Mouse (Mus musculus) ZHBTc4 (cell line): ENCODE results near the gene Rab25.

ENCODE experiments used
- DNase-seq: peaks from one replicate; pipeline ENCODE4 v3.0.0-alpha.2; 2011; ENCODE audit warnings: low read depth, low spot score

The Rab25 gene

DNA sequence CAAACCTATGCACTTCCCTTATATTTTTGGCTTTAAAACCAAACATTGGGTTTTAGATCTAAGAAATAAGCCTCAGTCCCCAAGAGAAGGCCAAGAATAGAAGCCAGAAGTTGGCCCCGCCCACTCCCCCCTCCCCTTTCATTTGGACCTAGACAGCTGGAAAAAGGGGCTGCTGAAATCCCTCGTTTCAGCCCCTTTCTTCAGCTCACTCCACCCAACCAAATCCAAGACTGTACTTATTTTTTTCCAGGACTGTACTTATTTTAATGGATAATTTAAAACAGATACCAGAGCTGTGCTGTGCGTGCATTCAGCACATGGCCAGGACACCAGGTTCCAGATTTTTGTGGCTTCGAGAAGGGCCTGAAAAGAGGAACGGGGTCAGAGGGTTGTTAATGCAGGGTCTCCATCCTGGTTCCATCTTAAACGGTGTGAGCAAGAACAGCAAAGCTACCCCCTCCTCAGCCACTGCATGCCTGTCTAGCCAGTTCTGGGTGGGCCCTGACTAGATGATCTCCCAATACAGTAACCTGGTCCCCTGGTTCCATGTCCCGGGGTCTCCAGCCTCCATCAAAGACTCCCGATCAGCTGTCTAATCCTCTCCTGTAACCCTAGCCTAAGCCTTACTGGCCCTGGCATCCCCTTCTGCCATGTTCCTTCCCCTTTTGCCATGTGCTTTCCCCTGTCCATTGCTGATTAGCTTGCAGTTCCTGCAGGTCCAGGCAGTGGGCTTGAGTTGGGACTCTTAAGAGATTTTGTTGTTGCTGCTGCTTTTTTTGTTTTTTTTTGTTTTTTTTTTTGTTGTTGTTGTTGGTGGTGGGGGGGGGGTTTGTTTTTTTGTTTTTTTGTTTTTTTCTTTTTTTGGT lies 44.0 kb downstream of the Rab25 start:
- no peak for DNase-seq

DNA sequence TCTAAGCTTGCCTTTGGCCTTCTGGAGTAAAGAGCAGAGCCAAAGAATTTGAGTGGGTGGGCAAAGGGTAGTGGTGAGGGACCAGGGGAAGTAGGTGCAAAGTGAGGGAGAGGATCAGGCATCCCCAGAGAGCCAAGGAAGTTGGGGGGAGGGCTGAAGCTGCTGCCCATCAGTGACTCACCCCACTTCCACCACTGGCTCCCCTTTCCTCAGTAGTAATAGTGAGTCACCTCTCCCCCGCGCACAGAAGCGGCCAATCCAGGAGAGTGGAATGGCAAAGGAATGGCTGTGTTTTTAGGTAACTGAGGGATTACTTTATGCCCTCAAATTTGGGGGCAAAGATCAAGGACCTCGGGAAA lies 44.6 kb downstream of the Rab25 start:
- no peak for DNase-seq

DNA sequence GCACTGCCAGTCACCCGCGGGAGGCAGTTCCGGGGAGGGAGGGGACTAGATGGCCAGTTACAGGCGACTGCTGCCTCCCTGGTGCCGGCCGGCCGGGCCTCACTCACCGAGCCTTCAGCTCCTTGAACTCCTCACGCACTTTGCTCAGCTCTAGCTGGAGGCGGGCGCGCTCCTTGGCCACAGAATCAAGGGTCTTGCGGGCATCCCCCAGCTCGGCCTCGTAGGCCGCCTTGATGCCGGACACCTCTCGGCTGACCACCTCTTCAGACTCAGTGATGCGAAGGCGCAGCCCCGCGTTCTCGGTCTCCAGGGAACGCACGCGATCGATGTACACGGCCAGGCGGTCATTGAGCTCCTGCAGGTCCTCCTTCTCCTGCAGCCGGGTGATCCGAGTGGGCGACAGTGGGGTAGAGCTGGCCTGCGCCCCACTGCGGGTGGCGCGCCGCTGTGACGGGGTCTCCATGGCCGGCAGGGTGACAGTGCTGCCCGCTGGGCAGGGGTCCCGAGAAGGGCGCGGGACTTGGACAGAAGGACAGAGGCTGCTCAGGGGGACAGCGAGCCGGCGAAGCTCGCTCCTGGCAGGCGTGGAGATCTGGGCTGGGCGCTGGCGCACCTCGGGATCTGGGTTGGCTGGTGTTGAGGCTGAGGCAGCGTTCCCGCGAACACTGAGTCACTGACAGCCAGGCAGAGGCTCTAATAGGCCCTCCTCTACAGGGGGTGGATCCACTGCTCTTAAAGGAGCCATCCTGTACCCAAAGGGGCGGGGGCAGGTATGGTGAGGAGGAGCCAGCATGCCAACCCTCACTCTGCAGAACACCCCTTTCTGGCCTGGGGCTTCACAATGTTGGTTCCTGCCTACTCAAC lies 45.2 kb downstream of the Rab25 start:
- DNase-seq: peak; percentile 90

DNA sequence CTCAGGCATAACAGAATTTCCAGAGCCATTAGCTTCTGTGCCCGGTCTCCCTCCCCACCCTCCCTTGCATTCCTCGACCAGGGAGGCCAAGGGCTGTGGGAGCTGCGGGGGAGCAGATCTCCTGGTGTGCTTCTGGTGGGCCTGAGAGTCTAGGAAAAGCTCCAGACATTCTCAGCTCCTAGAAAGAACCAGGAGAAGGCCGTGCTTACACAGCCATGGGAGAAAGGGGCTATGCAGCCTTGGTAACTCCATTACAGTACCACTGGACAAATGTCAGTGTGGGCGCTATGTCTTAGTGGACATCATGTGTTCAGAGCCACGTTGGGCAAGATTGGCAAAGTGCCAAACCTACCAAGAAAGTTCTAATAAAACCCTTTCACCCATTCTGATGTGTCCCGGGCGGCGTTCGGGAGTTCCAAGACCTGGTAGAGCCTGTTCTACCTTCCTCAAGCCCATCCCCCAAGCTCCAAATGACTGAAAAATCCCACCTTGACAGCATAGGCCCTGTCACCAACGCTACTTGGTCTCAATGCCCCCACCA lies 46.0 kb downstream of the Rab25 start:
- peak; percentile 50 for DNase-seq

DNA sequence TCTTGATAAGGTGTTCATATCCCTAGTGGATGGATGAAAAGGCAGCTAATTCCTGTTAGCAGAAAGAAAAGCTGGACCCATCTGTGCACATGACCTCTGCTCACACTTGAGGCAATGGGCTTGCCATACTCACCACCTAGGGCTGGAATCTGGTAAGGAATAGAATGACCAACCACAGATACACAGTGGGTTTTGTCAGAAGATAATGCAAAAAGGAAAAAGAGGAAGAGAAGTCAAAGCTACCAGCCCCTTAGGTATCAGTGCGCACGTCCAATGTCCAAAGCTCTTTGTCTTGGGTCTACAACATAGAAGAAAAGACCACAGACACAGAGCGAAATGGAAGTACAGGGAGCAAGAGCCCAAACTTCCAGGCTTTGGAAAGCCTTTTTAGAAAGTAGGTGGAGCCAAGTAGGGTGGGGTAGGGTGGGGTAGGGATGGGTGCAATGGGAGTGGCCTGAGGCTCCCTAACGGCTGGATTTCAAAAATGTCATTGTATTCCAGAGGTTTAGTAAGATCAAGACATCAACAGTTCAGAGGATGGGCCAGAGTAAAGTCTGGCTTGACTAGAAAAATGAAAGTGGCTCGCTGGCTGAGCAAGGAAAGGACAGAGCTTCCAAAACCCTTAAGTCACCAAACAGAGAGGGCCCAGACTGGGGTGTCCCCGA lies 46.6 kb downstream of the Rab25 start:
- peak; percentile 31 for DNase-seq

DNA sequence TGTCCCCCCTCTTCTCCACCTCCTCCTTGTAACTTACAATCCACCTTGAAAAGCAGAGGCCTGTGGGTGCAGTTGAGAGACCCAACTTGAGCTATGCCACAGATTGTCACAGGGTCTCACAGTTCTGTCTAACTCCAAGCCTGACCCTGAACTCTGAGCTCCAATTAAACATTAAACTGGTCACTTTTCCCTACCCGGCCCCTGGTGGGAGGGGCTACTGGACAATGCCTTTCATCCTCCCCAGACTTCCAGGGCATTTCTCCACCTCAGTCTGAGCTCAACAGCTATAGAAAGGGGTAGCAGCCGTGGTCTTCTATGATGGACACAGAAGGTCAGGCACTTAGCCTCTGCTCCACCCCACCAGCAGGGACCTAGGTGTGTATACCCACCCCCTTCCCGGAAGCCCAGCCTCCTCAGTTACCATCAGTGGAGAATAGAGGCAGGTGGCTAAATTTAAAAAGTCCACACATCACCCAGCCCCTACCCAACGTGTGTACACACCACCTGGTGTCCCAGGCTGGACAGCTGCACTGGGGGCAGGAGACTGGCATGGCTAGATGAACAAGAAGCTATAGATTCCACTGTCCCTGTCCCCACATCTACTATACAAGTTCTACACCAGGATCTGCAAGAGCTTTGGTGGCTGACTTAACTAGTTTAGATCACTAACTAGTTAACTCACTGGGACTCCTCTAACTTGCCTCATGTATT lies 47.3 kb downstream of the Rab25 start:
- DNase-seq: no peak

DNA sequence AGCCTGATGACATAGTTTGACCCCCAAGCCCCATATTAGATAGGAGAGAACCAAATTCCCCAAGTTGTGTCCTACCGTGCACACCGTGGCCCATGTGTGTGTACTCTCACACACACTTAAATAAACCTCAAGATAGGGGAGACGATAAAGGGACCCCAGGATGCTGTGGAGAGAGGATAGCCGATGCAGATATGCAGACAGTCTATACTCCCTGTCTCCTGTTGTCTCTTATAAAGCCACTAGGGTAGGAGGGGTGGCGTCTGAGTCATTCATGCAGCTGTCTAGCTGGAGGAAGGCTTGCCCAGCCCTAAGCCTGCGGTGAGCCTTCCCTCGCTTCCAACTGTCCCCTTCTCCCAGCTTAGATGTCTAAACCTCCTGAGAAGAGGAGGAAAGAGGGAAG lies 48.0 kb downstream of the Rab25 start:
- no peak for DNase-seq

DNA sequence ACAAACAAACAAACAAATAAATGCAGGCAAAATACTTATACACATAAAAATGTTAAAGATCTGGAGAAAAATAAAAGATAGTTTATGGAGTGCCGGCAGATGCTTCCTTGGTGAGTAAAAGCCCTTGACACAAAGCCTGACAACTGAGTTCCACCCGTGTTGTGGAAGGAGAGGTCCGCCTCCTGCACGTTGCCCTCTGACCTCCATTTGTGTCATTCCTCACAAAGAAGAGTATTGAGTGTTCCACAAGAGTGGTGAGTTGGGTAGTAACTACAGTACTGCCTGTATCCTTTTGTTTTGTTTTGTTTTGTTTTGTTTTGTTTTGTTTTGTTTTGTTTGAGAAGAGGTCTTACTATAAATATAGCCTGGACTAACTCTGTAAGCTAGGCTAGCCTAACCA lies 48.5 kb downstream of the Rab25 start:
- no peak for DNase-seq

DNA sequence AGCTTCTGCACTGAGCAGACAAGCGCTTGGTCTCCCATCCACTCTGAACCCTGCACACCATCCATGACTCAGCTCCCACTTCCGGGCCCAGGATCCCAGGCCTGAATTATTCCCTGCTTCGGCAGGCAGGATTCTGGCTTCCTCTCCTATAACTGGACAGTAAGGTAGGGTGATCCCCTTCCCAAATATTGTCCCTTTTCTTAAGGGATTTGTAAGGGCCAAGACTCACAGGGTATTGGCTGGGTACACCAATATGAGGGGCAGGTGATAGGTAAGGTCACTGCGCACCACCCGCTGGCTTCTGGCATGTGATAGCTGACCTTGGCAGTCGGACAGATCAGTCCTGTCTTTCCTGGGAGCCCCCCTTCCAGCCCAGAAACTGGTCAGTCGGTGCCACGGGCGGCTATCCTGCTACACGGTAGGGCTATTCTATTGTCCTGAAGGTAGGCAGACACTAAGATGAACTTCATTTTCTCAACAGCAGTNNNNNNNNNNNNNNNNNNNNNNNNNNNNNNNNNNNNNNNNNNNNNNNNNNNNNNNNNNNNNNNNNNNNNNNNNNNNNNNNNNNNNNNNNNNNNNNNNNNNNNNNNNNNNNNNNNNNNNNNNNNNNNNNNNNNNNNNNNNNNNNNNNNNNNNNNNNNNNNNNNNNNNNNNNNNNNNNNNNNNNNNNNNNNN lies 52.2 kb downstream of the Rab25 start:
- no peak for DNase-seq

DNA sequence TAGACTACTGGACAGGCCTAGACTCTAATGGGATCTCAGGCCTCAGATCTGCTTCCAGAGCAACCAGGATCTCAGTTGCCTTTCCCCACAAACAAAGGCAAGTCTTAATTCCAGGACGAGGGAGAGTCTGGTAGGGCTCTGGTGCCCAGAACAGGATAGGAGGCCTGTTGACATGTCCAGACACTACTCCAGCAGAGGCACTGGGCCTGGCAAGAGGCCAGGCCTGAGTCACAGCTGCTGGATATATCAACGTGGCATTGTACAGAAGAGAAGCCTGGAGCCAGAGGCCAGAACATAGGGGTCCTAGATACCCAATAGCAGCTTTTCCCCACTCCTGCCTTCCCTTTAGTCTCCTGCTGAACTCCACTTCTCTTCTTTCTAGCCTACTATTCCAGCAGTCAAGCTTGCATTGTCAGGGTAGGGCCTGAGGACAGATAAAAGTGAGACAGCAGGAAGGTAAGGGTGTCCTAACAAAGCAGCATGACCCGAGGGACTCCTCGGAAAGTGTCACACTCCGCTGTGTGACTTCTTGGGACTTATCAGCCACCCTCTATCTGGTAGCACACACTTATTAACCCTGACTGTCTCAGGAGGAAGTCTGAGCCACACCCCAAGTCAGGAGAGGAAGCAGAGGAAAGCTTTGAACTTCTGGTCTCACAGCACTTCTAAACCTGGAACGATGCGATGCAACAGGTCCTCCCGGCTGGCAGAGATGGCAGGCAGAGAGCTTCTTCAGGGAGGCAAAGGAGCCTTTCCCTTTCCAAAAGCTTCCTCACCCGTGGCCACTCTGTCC lies 53.1 kb downstream of the Rab25 start:
- no peak for DNase-seq

DNA sequence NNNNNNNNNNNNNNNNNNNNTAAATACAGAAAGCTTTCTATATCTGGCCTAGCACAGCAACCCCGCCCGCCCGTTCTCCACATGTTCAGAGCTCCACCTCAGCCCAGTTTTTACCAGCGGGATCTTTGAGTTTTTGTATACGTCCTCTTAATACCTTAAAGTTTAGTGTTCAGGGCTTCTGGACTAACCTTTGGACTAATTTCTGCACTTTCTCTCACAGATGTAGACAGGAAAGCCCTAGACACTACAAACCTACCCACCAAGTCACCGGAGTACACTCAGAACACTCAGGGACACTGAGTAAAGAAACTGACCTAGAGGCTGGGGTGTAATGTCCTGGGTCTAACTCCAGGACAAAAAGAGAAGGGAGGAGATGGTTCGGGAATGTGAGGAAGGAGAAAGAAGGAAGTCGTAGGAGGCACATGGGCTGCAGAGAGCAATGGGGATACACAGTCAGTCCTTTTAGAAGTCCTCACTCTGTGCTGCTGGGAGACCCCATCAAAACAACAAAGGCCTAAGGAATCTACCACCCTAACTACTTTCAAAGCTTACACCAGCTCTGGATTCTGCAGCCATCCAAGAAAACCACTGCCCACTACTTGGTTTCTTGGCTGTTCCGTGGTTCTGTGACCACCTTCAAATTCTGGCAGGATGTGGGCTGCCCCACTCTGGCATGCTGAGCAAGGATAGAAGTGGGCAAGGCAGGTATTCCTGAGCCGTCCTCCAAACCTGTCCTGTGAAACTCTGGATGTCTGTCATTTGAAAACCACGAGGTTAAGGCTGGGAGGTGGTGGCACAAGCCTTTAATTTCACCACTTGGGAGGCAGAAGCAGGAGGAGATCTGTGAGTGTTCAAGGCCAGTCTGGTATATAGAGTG lies 54.2 kb downstream of the Rab25 start:
- no peak for DNase-seq
